ENCODE assay signal across 11 mouse cellular contexts in the genomic region with DNA sequence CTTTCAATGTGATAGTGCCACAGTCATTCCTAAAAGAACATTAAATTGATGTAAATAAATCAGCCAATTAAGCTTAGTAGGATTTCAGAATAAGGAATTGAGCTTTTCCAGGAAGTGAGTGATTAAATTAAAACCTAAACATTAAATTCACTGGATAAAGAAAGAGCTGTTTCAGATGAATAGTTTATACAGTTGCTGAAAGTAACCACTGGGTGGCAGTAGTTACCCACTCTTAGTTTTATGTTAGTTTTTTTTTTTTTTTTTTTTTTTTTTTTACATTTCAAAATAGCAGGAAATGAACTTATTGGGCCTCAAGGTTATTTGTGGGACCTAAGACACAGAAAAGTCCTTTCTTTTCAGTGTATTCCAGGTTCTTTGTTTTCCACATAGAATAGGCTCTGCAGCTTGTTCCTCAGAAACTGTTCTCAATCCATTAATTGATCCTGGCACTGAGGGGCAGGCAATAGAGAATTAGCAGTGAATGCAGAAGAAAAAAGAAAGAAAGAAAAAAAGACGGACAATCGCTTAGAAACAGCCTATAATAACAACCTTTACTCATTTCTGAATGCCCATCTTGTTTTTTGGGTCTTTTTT.
DNase-seq lines count a peak whose midpoint lies in the region; ATAC-seq and TF ChIP-seq lines count a peak whose summit lies in the region.
"Had no signal": no experiment of that assay in that cellular context is flagged by ENCODE, and none has a peak within 500 bp of the region (broad histone marks: within the 10 kb centered on the region; RNA-seq: fewer than 3 reads in every experiment).

No protein-coding gene starts in this region.

- H3K4me3 ChIP-seq in kidney, postnatal 0 days (replicated peaks; ENCODE audit: low read depth, low read length) = no peak overlapping the region
- H3K4me3 ChIP-seq in kidney, embryonic 15.5 days (replicated peaks) = no peak overlapping the region
- H3K4me3 ChIP-seq: embryonic facial prominence, embryonic 13.5 days had no signal

- H3K36me3 ChIP-seq in kidney, postnatal 0 days (ENCODE audit: insufficient read depth, low read length) = no peaks in the 10 kb centered on the region
- no peaks in the 10 kb centered on the region for H3K36me3 ChIP-seq in kidney, embryonic 15.5 days
- H3K36me3 ChIP-seq: embryonic facial prominence, embryonic 13.5 days had no signal

- no peaks in the 10 kb centered on the region for H3K9me3 ChIP-seq in kidney, postnatal 0 days (replicated peaks; ENCODE audit: low read length)
- H3K9me3 ChIP-seq in kidney, embryonic 15.5 days (replicated peaks) = no peaks in the 10 kb centered on the region
- H3K9me3 ChIP-seq: embryonic facial prominence, embryonic 13.5 days had no signal

- peak; percentile 80 for DNase-seq in kidney, postnatal 0 days (ENCODE audit: low spot score)
- DNase-seq in 3T3-L1 (ENCODE audit: low read depth, low spot score) = peak; percentile 55
- peak; percentile 52 for DNase-seq in A20 (ENCODE audit: low read depth, low spot score)
- DNase-seq in embryo, embryonic 11 days = peak; percentile 55
- no peak for DNase-seq in urinary bladder, adult 2 months (ENCODE audit: low spot score)
- DNase-seq in right cerebral cortex, postnatal 25 days = no peak
- DNase-seq: adrenal gland, postnatal 10 days; kidney, postnatal 10 days; thymus, postnatal 14 days had no signal

- no peaks in the 10 kb centered on the region for H3K4me1 ChIP-seq in kidney, postnatal 0 days (replicated peaks; ENCODE audit: insufficient read depth, low read length)
- no peaks in the 10 kb centered on the region for H3K4me1 ChIP-seq in kidney, embryonic 15.5 days
- H3K4me1 ChIP-seq: embryonic facial prominence, embryonic 13.5 days had no signal

- no peak for ATAC-seq in kidney, postnatal 0 days (replicated peaks; ENCODE audit: low FRiP score, low read depth)
- ATAC-seq in kidney, embryonic 15.5 days (replicated peaks; ENCODE audit: low FRiP score) = no peak

- no peak overlapping the region for H3K4me2 ChIP-seq in kidney, postnatal 0 days (ENCODE audit: low read length)
- H3K4me2 ChIP-seq in kidney, embryonic 15.5 days = no peak overlapping the region
- H3K4me2 ChIP-seq: embryonic facial prominence, embryonic 13.5 days had no signal

- 62% methylated on average over 2 of the region's 2 CpGs for WGBS in kidney, postnatal 0 days
- WGBS in kidney, embryonic 15.5 days = 36% methylated on average over 2 of the region's 2 CpGs

- H3K9ac ChIP-seq in kidney, postnatal 0 days (ENCODE audit: low read depth, low read length) = no peak overlapping the region
- H3K9ac ChIP-seq in kidney, embryonic 15.5 days = no peak overlapping the region
- H3K9ac ChIP-seq: embryonic facial prominence, embryonic 13.5 days had no signal

- peak; percentile 71 for TF ChIP-seq CTCF in kidney, postnatal 0 days (IDR thresholded peaks at IDR 0.05; ENCODE audit: low read depth)

- H3K27ac ChIP-seq in kidney, postnatal 0 days = no peak overlapping the region
- H3K27ac ChIP-seq in kidney, embryonic 15.5 days = no peak overlapping the region
- H3K27ac ChIP-seq: embryonic facial prominence, embryonic 13.5 days had no signal

- H3K27me3 ChIP-seq in kidney, postnatal 0 days (ENCODE audit: insufficient read depth, low read length) = no peaks in the 10 kb centered on the region
- H3K27me3 ChIP-seq in kidney, embryonic 15.5 days = no peaks in the 10 kb centered on the region
- H3K27me3 ChIP-seq: embryonic facial prominence, embryonic 13.5 days had no signal

Comparison
In these comparisons a context has a peak if more than half of its experiments do, and no peak if none do; other contexts are left out.
1. DNase-seq: peak in kidney, postnatal 0 days (single experiment), 3T3-L1 (single experiment), A20 (single experiment) and embryo, embryonic 11 days (single experiment); none in urinary bladder, adult 2 months (single experiment) and right cerebral cortex, postnatal 25 days (single experiment).